Mouse (Mus musculus) retina, postnatal 1 day (tissue): ENCODE data around the gene Tent4b.

Experiments used
- DNase-seq: peaks from one replicate; pipeline ENCODE4 v3.0.0-alpha.2; 2012

Gene Tent4b

DNA sequence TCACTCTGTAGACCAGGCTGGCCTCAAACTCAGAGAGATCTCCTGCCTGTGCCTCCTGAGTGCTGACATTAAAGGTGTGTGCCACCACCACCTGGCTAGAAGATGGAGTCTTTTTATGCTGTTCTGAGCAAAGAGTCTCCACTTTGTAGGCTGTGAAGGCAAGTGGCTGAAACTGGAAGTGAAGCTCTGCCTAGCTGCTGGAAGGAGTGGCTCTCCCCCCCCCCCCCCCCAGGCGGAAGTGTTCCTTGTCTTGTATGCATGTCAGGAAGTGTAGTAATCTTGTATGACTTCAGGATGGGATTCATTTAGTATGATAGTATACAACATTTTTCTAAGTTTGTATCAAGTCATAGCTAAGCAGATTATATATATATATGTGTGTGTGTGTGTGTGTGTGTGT lies 29.8 kb downstream of the Tent4b start:
- DNase-seq, result no peak

DNA sequence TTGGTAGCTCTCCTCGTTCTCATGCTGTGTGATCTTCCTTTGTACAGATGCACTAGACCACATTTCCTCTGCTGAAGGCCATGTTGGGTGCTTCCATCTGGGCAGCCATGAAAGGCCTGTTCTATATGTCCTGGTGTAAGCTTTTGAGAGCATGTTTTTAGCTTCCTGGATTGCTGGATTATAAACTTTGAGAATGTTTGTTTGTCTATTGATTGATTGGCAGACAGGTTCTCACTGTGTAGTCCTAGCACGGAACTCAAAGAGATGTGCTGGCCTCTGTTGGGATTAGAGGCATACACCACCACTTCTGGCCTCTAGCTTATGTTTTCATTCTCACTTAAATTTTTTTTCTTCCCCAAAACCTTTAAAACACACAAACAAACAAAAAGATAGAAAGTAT lies 37.7 kb downstream of the Tent4b start:
- DNase-seq, result no peak

DNA sequence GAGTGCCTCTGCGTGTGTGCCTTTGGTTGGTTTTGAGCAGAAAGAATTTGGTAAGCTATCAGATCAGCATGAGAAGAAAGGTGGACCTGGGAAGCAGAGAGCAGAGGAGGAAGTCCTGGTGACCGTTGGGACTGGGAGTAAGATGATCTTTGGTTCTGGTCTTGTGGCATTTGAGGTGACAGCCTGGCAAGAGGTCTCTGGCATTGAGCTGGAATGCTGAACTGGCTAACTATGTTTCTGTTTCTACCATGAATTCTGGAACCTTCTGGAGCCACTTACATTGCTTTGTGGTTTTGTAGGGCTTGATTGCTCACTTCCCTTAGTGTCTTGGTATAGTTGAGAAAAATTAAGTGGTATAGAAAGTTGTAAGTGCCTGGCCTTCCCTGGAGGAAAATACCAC lies 38.6 kb downstream of the Tent4b start:
- no peak for DNase-seq

DNA sequence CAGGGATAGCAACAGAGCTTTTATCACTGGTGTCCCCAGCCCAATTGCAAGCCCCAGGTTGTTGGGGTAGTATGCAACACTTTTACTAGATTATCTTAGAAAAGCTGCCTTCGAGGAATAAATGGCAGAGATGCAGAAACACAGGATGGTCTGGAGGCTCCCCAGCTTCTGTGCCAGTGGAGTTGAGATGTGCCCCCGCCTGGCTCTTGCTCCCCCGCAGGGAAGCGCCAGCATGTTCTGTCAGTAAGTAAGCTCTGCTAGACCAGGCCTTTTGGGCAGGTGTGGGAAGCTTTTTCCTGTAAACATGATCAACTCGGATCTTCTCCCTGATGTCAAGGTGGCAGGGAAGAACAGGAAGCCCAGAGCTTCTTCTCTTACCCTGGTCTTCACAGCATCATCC lies 40.3 kb downstream of the Tent4b start:
- DNase-seq, result no peak

DNA sequence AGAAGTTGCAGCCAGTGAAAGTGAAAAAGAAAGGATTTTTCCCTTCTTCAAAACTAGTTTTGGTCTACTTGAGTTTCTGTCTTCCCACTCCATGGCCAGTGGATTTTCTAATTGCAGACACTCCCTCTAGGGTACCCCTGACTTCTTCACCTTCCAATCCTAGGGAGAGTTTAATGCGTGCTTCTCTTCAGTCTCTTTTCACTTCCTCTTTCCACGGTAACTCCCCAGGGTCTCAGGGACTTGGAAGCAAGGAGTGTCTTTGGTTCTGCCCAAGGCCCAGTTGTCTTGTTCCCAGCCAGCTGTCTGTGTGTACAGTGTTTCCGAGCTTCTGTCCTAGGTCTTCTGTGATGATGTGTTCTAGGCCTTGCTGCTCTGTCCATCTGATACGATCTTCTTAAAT lies 42.9 kb downstream of the Tent4b start:
- no peak for DNase-seq

DNA sequence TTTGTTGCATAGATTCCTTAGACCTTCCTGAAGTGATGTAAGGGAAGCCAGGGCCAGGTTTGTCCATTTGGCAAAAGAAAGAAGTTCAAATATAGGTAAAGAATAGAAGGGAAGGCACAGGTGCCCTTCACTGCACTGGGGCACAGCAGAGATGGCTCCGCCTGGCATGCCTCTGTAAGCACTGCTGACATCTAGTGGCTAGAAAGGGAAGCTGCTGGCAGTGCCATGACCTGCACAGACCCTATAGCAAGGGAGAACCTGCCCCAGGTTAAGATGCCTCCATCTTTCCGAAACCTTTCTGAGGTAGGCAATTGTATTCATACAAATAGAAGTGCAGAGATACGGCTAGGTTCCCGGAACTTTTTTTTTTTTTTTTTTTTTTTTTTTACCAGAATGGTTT lies 45.3 kb downstream of the Tent4b start:
- DNase-seq, result peak; percentile 60

DNA sequence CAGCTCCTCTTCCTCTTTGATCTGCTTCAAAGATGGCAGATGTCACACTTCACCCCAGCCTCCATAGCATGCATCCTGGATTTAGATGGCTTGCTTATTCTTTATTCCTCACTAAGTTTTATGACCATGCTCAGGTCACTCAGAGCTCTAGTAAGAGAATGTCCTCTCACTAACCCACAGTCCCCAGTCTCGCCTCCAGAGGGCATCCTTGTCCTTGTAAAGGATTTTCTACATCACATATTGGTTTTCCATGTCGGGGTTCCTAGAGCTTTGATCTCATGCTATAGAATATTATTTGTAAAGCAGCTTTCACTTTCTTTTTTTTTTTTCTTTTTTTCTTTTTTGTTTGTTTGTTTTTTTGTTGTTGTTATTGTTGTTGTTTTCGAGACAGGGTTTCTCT lies 53.8 kb downstream of the Tent4b start:
- DNase-seq, result peak; percentile 55

DNA sequence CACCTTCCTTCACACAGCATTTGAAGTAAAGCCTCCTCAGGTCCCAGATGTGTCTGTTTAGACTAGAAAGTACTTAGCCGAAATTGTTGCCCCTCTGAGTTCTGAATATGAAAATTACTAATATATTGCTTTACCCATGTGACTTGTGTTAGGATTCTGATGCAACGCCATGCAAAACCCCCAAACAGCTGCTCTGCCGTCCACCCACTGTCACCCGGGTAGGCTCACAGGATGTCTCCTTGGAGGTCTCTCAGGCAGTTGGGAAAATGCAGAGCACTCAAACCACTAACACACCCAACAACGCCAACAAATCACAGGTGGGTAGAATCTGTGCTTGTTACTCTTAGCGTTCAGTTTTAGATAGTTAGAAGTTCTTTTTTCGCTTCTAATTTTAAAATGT lies 55.9 kb downstream of the Tent4b start:
- DNase-seq, result no peak

DNA sequence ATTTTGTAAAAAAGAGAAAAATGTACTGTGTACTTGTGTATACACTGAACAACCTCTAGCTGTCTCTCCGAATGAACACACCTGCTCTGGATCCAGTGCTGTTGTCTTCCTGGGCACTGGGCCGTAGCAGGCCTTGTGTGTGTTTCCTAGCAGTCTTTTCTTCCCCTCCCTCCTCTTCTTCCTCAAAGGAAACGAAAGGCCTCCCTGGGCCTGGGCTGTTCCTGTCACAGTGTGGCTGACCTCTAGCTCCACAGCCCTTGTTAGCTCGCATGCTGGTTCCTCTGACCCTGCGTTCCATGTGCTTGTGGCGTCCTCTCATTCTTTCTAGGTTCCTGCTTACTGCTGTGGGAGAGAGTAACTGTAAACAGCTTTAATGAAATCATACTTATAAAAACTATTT lies 59.0 kb downstream of the Tent4b start:
- DNase-seq, result no peak

DNA sequence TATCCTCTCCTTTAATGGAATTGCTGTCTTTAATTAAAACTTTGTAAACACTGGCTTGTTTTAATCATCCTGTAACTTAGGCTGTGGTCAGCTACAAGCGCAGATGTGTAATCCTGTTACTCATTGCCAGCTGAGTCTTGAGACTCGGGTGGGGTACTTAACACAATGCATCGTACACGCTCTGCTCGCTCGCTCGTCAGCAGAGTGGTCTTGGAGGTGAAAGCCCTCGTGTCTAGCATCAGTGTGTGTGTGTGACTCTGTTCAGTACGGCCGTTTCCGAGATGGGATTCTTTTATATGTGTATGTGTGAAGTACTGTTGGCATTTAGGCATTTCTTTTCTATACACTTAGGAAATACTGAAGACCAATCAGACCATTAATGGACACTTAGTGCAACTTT lies 59.5 kb downstream of the Tent4b start:
- DNase-seq, result no peak

DNA sequence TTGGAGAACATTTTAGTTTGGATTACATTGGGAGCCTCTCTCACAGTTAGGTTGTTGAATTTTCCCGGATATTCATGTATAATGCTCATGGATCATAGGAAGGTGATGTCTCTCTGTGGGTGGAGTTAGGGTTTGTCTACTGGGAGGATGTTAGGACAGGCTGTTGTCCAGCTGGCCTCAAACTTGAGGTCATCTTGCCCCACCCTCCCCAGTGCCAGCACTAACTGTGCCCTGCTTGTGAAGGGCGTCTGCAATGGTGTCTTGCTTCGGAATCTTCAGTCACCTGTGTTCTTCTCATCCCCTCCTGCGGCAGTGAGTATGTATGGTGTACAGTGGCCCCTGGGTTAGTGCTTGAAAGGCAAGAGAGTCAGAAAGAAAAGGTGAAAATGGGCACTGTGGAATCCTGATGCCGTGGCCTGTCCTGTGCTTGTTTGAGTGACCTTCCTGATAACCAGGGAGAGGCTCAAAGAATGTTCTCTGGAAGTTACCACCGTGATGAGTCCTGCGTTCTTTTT lies 61.5 kb downstream of the Tent4b start:
- DNase-seq, result no peak

DNA sequence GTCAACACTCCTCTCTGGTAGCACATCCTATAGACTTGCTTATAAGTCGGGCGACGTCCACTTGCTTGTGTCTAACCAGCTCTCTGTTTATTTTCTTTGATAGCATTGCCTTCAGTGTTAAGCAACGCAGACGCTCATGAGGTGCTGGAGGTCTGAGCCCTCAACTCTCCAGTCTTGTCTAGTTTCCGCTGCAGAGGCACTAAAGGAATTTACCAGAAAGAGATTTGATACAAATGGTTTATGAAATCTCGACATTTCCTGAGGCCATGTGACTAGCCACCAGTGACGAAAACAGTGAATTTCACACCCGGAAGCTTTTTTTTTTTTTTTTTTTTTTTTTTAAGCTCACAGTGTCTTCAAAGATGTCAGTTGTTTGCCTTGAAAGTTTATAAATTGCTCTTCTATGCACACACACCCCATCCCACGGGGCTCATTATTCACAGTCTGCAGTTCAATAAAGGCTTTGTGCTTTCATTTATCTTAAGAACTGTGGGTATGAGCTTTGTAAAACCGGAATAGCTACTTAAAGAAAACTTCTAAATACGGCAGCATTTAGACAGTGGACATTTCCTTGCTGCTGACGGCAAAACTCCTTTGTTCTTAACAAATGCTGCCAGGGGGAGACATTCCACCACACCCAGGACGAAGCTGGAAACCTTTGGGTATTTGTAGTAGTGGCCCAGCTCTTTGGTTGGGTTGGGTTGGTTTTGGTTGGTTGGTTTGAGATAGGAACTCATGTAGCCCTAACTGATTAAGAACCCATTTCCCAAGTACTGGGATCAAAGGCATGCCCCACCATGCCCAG lies 64.0 kb downstream of the Tent4b start:
- DNase-seq, result no peak

DNA sequence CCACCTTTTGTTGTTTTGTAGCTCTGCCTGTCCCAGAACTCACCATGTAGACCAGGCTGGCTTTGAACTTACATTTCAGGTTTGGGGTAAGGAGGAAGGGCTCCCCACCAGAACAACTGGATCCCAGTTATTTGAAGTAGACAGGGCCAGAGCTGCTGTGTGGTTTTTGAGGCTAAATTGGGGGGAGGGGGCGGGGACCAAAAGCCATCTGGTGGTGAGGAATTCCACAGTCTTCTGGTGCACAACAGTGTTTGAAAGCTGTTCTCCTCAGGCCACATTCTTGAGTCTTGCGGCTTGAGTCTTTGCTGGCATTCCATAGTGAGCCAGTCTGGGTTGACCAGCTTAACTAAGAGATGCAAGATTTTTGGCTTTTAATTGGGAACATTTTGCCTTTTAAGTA lies 66.5 kb downstream of the Tent4b start:
- DNase-seq, result peak; percentile 37

DNA sequence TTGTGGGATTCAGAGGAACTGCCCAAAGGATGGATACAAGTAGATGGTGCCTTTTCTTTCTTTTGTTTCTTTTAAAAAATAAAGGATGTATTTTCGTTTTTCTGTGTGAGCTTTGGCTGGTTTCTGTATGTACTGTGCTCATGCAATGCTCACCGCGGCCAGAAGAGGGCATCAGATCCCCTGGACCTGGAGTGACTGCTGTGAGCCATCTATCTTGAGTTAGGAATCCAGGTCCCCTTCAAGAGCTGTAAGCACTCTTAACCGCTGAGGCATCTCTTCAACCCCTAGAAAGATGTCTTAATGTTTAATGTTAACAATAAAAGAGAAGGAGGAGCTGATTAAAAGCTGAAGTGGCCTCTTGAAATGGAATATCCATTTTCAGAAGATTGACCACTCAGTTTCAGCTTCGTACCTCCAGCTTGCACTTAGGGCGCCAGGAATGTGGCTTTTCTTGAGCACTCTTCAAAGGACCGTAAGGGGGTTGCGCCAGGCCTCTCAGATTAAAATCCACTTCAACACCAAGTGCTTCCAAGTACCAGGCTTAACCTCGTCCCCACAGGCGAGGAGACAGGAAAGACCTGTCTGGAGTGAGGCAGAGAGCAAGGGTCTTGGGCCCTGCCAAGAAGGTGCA lies 67.3 kb downstream of the Tent4b start:
- DNase-seq, result peak; percentile 74

DNA sequence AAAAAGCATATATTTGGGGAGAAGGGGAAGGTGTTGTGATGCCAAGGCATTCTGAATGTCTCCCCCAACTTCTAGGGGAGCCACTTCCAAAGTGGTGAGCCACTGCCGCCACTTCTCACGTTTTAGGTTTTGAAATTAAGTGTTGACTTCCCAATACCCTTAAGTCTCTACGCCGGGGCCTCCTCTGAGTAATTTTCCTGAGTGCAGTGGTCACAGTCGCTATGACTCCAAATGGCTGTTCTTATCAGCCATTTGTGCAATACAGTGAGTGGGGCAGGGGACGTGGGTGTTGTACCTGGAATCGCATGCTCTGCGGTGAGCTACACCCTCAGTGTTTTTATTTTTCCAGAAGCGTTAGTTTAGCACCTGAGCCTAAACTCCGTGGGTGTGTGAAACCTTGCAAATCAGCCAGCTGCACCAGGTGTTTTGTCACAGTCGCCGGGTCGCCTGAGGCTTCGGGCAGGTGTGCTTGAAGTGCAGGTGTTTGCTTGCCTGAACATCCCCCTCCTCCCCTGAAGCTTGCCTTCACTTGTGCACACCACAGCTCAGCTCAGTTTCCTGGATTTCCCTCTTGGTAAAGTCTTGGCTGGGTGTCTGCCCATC lies 67.9 kb downstream of the Tent4b start:
- no peak for DNase-seq

DNA sequence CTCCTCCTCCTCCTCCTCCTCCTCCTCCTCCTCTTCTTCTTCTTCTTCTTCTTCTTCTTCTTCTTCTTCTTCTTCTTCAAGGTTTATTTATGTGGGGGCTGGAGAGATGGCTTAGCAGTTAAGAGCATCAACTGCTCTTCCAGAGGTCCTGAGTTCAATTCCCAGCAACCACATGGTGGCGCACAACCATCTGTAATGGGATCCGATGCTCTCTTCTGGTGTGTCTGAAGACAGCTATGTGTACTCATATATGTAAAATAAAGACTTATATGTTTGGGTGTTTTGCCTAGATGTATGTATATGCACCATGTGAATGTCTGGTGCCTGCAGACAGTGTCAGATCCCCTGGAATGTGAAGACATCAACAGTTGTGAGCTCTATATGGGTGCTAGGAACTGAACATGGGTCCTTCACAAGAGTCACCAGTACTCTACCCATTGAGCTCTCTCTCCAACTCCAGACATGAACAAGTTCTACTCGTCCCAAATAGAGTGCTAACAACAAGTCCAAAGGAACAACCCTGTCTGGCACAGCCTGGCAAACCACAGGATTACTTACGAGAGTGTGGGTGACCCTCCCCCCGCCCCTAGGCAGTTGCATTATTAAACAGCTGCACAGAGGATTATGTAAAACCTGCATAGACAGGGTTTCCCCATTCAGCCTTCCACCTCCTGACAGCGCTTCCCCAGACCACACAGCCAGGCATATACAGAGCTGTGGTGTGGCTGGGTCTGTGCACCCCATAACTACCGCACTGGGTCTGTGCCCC lies 70.3 kb downstream of the Tent4b start:
- DNase-seq, result no peak

DNA sequence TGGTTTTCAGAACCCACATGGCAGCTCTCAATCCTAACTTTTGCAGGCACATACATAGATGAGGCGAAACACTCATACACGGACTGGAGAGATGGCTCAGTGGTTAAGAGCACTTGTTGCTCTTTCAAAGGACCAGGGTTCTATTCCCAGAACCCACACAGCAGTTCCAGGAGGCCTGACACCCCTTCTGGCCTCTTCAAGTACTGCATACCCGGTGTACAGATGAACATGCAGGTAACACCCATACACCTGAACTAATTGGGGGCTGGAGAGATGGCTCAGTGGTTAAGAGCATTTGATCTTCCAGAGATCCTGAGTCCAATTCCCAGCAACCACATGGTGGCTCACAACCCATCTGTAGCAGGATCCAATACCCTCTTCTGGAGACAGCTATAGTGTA lies 71.1 kb downstream of the Tent4b start:
- DNase-seq, result no peak

DNA sequence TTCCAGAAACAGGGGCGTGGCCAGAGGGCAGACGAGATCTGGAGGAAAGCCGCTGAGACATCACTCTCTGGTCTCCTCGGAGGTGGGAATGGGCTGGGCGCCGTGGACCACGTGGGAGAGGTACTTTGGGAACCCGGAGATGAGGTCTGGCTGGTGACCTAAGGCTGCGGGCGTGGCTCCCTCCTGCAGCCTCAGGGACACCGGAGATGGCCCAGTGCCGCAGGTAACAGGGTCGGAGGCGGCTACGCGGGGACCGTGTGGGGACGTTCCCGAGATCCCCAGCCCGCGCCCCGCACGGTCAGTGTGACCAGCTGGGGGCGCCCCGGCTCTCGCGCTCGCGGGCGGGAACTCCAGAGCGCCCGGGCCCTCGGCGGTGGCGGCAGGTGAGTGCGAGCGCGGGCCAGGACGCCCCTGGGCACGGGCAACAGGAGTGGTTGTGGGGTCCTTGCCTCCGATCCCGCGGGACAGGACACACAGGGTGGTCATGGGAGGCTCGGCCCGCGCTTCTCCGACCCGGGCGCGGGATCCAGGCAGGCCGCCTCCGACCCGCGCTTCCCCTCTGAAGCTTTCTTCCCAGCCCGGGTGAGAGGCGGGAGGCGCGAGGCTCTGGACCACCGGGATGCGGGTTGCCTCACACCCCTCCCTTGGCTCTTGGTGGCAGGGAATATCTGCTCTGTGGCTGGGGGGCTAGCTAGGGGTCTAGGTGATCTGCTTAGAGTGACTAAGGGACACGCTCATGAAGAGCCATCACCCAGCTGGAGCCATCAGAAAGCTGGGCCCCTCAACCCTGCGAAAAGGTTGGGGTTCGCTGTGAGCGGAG lies 73.4 kb downstream of the Tent4b start, which contains the start of gene Adcy7:
Gene Adcy7, plus strand, starts transcription at position 173 of the 820 bp plus-strand sequence.
- DNase-seq, result peak; percentile 66

DNA sequence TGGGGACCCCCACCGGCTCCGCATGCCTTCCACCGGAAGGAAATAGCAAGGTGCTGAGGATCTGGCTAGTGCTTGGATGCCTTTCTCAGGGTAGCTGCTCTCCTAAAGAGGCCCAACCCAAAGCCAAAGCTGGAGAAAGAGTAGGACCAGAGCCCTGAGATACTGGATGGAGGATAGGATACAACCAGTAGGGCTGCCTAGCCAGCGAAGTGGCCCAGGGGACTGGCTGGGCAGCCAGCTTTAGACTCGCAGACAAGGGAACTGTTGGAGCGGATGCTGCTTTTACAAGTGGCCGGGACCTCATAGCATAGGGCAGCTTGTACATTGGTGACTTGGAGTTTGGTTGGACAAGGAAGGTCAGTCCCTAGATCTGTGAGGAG lies 74.0 kb downstream of the Tent4b start:
- DNase-seq, result no peak

DNA sequence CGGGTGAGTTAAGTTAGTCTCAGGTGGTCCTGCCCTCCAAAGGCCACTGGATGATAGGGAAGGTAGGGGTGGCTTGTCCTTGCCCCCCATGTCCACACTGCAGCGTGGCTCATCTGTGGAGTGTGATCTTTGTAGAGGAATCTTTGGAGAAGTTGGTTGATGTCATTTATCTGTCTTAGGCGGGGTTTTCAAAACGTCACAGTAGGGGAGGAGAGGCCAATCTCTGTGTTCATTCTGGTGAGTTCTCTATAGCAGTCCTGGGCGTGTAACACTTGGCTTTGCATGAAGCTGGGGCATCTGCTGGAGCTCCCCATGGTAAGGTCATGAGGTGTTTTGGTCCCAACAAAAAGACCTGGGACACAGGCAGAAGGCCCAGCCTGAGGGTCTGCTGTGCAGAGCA lies 75.1 kb downstream of the Tent4b start:
- no peak for DNase-seq

DNA sequence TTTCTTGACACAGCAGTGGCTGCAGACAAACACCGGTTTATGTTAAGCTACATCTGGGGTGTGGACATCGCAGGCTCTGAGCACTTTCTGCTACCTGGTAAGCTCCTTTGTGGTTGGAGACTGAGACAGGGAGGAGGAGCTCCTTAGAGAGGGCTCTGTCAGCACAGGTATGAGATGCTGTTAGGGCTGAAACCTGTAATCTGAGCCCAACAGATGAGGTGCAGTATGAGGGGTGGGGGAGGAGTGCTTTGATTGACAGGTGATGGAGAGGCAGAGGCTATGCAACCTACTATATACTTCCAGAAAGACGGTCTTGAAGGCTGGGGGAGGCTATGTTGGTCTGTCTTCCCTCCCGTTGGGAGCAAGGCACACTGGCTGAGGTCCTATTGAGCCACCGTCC lies 80.2 kb downstream of the Tent4b start:
- DNase-seq, result no peak

DNA sequence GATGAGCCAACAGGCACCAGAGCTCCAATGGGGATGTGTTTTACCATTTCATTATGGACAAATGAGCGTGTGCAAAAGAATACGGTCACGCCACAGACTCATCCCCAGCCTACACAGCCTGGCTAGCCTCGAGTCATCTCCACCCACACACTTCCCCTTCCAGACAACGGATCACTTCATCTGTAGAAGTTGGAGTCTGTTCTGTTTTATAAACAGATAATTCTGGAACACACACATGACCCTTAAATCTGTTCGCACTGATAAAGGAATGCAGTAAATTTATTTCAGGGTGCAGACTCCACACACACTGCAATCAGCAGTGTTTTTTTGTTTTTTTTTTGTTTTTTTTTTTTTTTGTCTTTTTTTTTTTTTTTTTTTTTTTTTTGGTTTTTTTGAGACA lies 80.7 kb downstream of the Tent4b start:
- no peak for DNase-seq
